Mouse (Mus musculus) embryonic facial prominence, embryonic 14.5 days (tissue): ENCODE measurements at regions not wholly inside any gene's neighbourhood (a gene's known extent, or its start where the extent isn't known, plus 50 kb on each side); places are given as distances from the start of the nearest gene placed in this dataset.

Experiments
- ATAC-seq: fragments of 200-750 bp; cut with Nextera tagmentation; 2 replicates; pipeline ENCODE4 v1.8.0; 2017; ENCODE audit warnings: low read depth, moderate number of reproducible peaks, moderate TSS enrichment
- DNase-seq: peaks from one replicate; pipeline ENCODE4 v3.0.0-alpha.2; 2015; ENCODE audit warnings: low spot score
- H3K27ac ChIP-seq: fragments of 300-500 bp; sonication (generic); replicated peaks from 2 replicates; pipeline ENCODE4 v1.5.1; 2014; ENCODE audit warnings: low read depth, mild to moderate bottlenecking, low read length, moderate library complexity
- H3K27me3 ChIP-seq: fragments of 300-500 bp; sonication (generic); replicated peaks from 2 replicates; pipeline ENCODE4 v1.6.1; 2014; ENCODE audit warnings: low read length; ENCODE audit not compliant: control insufficient read depth, insufficient read depth
- H3K36me3 ChIP-seq: fragments of 300-500 bp; sonication (generic); 2 replicates; pipeline ENCODE4 v1.6.1; 2014; ENCODE audit warnings: low read length, mixed read lengths; ENCODE audit not compliant: control insufficient read depth, insufficient read depth
- H3K4me1 ChIP-seq: fragments of 300-500 bp; sonication (generic); 2 replicates; pipeline ENCODE4 v1.6.1; 2014; ENCODE audit warnings: antibody characterized with exemption, low read length; ENCODE audit not compliant: control insufficient read depth, insufficient read depth
- H3K4me2 ChIP-seq: fragments of 300-500 bp; sonication (generic); 2 replicates; pipeline ENCODE4 v1.6.1; 2014; ENCODE audit warnings: low read depth, mild to moderate bottlenecking, low read length, moderate library complexity, mixed read lengths
- H3K4me3 ChIP-seq: fragments of 300-500 bp; sonication (generic); 2 replicates; pipeline ENCODE4 v1.5.1; 2014; ENCODE audit warnings: low read depth, mild to moderate bottlenecking, low read length
- H3K9ac ChIP-seq: fragments of 300-500 bp; sonication (generic); 2 replicates; pipeline ENCODE4 v1.6.1; 2014; ENCODE audit warnings: low read depth, mild to moderate bottlenecking, low read length, moderate library complexity, mixed read lengths
- H3K9me3 ChIP-seq: fragments of 300-500 bp; sonication (generic); 2 replicates; pipeline ENCODE4 v1.6.1; 2016; ENCODE audit warnings: low read length; ENCODE audit not compliant: control insufficient read depth
- WGBS: fragments of 180-500 bp; shearing (Covaris S2); extraction: QIAGEN DNeasy Blood & Tissue Kit; methylation state at CpG from one replicate; pipeline ENCODE4 v1.1.7; 2014; 5-methylcytosine and 5-hydroxymethylcytosine counted together

DNA sequence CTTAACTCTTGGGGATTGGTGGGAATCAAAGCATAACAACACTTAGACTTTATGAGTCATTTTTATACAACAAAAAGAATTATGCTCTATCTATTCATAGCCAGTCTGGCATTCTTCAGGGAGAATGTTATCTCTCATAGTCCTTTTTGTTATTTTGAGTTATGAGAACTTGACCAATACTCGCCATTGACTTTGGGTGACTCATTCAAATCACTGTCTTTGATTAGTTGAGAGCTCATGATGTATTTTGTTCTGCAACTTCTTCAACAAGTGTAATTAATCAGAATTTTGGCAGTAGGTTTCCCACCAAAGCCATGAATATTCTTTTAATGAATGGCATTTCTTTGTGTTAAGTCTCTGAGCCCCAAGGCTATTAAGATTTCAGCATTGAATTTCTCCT is 139.6 kb downstream of the Ahr start:
- 78% methylated on average over 1 of the region's 1 CpGs for WGBS
- Histone ChIP-seq H3K36me3 (no peaks in the 10 kb centered on the region), H3K9ac (no peak overlapping the region), H3K27ac (no peak overlapping the region), H3K27me3 (no peaks in the 10 kb centered on the region), H3K4me1 (no peaks in the 10 kb centered on the region), H3K4me3 (no peak overlapping the region), H3K4me2 (no peak overlapping the region), H3K9me3 (no peaks in the 10 kb centered on the region)
- DNase-seq, result no peak
- no peak for ATAC-seq

DNA sequence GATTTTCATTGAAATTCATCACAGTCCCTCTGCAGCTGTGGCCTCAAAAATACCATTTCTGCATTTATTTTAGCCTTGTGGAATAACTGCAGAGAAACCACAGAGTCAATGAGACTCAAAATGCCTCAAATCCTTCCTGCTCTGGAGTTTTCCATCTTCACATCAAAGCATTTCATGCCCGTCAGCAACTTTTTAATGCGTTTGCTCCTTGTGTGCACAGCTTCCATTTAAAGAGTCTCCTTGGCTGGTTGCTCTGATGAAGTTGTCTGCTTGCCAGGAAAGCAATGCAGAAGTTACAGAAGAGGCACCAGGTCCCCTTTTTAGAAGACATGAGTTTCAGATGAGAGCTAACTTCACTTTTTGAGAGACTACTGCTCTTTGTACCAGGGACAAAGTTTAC is 142.7 kb downstream of the Ahr start:
- WGBS, result 20% methylated on average over 2 of the region's 2 CpGs
- Histone ChIP-seq H3K27ac (peak overlapping the region; percentile 48), H3K9me3 (no peaks in the 10 kb centered on the region), H3K4me2 (no peak overlapping the region), H3K27me3 (no peaks in the 10 kb centered on the region), H3K4me3 (no peak overlapping the region), H3K4me1 (no peaks in the 10 kb centered on the region), H3K36me3 (no peaks in the 10 kb centered on the region), H3K9ac (no peak overlapping the region)
- no peak for ATAC-seq
- peak; percentile 87 for DNase-seq

DNA sequence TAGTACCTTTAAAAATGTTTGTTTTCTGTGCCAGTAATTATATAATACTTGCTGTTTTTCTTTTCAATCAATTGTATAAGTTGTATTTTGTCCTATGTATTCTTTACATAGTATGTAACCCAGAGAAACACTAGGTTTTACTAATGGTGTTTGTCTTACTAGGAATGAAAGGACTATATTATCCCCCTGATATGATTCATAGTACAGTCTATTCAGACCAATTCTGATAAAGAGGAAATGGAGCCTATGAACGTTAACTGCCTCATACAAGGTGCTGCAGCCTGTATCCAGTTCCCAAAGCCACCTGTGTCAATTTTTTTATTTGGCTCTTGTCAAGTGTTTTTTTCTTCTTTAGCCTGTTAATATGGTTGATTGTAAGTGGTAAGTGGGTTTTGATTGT is 144.6 kb downstream of the Ahr start:
- DNase-seq (no peak), ATAC-seq (no peak)
- H3K27me3 ChIP-seq, result no peaks in the 10 kb centered on the region
- 76% methylated on average over 1 of the region's 1 CpGs for WGBS
- no peaks in the 10 kb centered on the region for H3K9me3 ChIP-seq
- no peaks in the 10 kb centered on the region for H3K36me3 ChIP-seq
- H3K9ac ChIP-seq, result no peak overlapping the region
- no peak overlapping the region for H3K27ac ChIP-seq
- no peak overlapping the region for H3K4me3 ChIP-seq
- H3K4me1 ChIP-seq, result no peaks in the 10 kb centered on the region
- H3K4me2 ChIP-seq, result no peak overlapping the region

DNA sequence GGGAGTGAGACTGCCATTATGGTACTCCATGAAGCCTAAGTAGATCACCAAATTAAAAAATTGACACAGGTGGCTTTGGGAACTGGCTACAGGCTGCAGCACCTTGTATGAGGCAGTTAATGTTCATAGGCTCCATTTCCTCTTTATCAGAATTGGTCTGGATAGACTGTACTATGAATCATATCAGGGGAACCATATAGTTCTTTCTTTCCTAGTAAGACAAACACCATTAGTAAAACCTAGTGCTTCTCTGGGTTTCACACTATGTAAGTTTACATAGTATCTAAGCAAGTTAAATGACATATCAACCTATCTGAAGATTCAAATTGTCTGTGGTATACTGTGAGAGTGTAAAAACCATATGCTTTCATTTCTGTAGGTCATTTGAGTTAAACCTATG is 145.0 kb downstream of the Ahr start:
- H3K4me2 ChIP-seq, result no peak overlapping the region
- H3K9me3 ChIP-seq, result no peaks in the 10 kb centered on the region
- no peak for ATAC-seq
- no peak overlapping the region for H3K9ac ChIP-seq
- H3K36me3 ChIP-seq, result no peaks in the 10 kb centered on the region
- no peak for DNase-seq
- no peaks in the 10 kb centered on the region for H3K27me3 ChIP-seq
- no peak overlapping the region for H3K27ac ChIP-seq
- H3K4me3 ChIP-seq, result no peak overlapping the region
- H3K4me1 ChIP-seq, result no peaks in the 10 kb centered on the region

DNA sequence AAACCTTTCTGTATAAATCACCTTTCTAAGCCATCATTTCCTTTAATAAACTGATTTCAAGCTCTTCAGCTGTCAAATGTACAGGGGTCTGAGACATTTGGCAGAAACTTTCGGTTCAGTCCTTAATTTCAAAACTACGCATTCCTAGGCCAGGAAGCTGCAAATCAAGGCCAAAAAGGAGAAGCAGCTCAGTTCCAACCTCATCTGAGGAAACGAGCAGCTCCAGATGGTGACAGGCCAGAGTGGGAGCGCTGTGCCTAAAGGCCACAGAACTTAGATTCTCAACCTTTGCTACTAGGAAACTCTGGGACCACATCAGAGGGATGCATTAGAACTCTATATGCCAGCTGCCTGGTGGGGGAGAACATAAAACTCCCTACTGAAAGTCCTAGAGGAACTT is 150.6 kb downstream of the Ahr start:
- ATAC-seq (no peak), DNase-seq (no peak)
- peaks cover 4% of the 10 kb centered on the region; the same call in 1 of the 2 replicates for H3K4me1 ChIP-seq
- H3K4me2 ChIP-seq, result no peak overlapping the region
- H3K9ac ChIP-seq, result no peak overlapping the region
- WGBS, result 60% methylated on average over 4 of the region's 4 CpGs
- H3K36me3 ChIP-seq, result no peaks in the 10 kb centered on the region
- H3K4me3 ChIP-seq, result no peak overlapping the region
- no peak overlapping the region for H3K27ac ChIP-seq
- no peaks in the 10 kb centered on the region for H3K9me3 ChIP-seq
- no peaks in the 10 kb centered on the region for H3K27me3 ChIP-seq

DNA sequence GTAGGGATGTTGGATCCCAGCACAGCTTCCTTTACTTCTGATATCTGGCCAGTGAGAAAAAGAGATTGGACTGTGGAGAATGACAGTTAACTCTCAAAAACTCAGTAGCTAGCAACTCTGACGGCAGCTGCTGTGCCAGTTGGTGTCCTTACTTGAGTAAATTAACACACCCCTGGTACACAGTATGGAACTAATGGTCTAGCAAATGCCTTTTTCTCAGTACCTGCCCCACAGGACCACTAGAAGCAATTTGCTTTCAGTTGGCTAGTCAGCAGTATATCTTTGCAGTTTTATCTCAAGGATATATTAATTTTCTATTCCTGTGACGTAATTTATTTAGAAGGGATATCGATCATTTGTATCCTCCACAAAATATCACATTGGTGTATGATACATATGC is 157.6 kb downstream of the Ahr start:
- no peaks in the 10 kb centered on the region for H3K9me3 ChIP-seq
- no peak overlapping the region for H3K4me2 ChIP-seq
- no peaks in the 10 kb centered on the region for H3K27me3 ChIP-seq
- H3K4me3 ChIP-seq, result no peak overlapping the region
- DNase-seq (no peak), ATAC-seq (no peak)
- H3K9ac ChIP-seq, result no peak overlapping the region
- no peaks in the 10 kb centered on the region for H3K4me1 ChIP-seq
- no peaks in the 10 kb centered on the region for H3K36me3 ChIP-seq
- 80% methylated on average over 3 of the region's 3 CpGs for WGBS
- H3K27ac ChIP-seq, result no peak overlapping the region

DNA sequence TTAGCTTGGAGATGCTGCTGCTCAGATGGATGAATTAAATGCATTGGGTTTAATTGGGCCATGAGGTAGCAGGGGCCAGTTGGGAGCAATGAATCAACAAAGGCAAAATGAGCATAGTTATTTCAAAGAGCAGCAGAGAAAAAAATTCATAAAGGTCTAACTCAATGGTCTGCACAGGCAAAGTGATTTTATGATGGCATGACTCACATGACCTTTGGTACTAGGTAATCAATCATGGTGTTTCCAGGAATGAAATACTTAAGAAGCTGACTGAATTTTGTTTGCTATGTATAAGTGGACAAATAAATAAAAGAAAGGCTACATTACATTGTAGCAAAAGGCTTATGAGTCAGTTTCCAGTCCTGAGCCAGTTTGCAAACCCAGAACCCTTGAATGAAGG is 158.5 kb downstream of the Ahr start:
- H3K27me3 ChIP-seq, result no peaks in the 10 kb centered on the region
- no peaks in the 10 kb centered on the region for H3K4me1 ChIP-seq
- ATAC-seq (no peak), DNase-seq (no peak)
- H3K4me3 ChIP-seq, result no peak overlapping the region
- H3K36me3 ChIP-seq, result no peaks in the 10 kb centered on the region
- no peaks in the 10 kb centered on the region for H3K9me3 ChIP-seq
- H3K27ac ChIP-seq, result no peak overlapping the region
- H3K9ac ChIP-seq, result no peak overlapping the region
- H3K4me2 ChIP-seq, result no peak overlapping the region

DNA sequence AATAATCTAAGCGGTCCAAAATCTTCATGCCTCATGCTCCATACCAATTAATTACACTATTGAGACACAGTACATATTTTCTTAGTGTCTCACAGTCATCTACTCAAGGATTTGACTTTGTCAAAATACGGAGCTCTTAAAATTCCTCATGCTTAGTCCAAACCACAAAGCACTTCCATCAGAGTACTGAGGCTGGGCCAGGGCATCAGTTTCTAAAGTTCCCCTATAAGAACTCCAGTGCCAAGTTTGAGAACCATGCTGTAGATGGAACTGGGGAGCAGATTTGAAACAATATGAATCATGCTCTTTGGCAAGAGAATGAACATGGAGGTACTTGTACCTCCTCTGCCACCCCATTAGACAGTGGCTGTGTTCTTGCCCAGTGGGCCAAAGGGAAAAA is 176.9 kb downstream of the Ahr start:
- 76% methylated on average over 2 of the region's 2 CpGs for WGBS
- no peaks in the 10 kb centered on the region for H3K4me1 ChIP-seq
- ATAC-seq (no peak), DNase-seq (no peak)
- no peak overlapping the region for H3K4me3 ChIP-seq
- no peak overlapping the region for H3K27ac ChIP-seq
- H3K4me2 ChIP-seq, result no peak overlapping the region
- H3K9me3 ChIP-seq, result no peaks in the 10 kb centered on the region
- no peaks in the 10 kb centered on the region for H3K36me3 ChIP-seq
- no peak overlapping the region for H3K9ac ChIP-seq
- no peaks in the 10 kb centered on the region for H3K27me3 ChIP-seq

DNA sequence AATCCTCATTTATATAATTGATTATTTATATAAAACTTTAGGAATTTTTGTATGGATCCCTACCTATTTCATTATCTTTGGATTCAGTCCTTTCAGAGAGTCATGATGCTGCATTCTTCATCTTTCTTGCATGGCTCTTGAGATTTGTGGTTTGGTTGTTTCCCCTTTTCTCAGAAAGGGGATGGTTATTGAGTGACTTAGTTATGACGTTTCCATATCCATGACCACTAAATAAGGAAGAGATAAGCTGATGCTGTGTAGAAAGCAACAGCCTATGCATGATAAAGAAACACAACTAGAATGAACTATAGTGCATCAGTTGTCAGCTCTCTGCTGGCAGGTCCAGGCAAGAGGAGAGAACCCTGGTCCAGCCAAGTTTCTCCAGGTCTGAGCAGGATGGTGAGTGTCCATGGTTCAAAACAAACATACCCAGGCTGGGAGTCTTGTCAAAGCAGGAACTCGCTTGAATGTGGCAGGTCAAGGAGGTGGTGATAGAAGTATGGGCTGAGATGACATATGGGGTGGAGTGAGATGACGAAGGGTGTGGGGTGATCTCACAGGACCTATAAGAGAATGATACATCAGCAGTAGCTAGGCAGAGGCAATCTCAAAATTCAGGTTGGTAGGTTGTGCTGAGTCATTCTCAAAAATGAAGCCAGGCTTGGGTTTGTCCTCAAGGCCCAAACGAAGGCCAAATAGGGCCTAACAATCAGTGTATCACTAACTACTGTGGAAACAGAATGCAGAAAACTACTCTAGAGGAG is 196.5 kb downstream of the Ahr start:
- DNase-seq (no peak), ATAC-seq (no peak)
- H3K27me3 ChIP-seq, result no peaks in the 10 kb centered on the region
- H3K9ac ChIP-seq, result no peak overlapping the region
- no peak overlapping the region for H3K4me3 ChIP-seq
- WGBS, result 86% methylated on average over 4 of the region's 4 CpGs
- no peak overlapping the region for H3K27ac ChIP-seq
- H3K9me3 ChIP-seq, result no peaks in the 10 kb centered on the region
- H3K36me3 ChIP-seq, result no peaks in the 10 kb centered on the region
- no peaks in the 10 kb centered on the region for H3K4me1 ChIP-seq
- no peak overlapping the region for H3K4me2 ChIP-seq
